Mouse (Mus musculus) intestine, embryonic 14.5 days (tissue): Measurements from ENCODE around the gene Eogt. TPM values are rescaled to one million over a fixed set of nuclear protein-coding genes. Genes with fewer than 3 reads are reported as not detected.
A peak's percentile ranks its signal among the peaks of the same experiment; 100 is the strongest.

Experiments
- ATAC-seq: fragments of 200-750 bp; cut with Nextera tagmentation; replicated peaks from 2 replicates; pipeline ENCODE4 v1.8.0; 2017; ENCODE audit warnings: low read depth, moderate number of reproducible peaks, moderate TSS enrichment, moderate library complexity; ENCODE audit not compliant: low FRiP score, low TSS enrichment
- DNase-seq: peaks from one replicate; pipeline ENCODE4 v3.0.0-alpha.2; 2018; ENCODE audit warnings: low spot score
- H3K27ac ChIP-seq: fragments of 300-500 bp; sonication (generic); 2 replicates; pipeline ENCODE4 v1.5.1; 2014; ENCODE audit warnings: low read depth, mild to moderate bottlenecking, control low read depth
- H3K27me3 ChIP-seq: fragments of 300-500 bp; sonication (generic); replicated peaks from 2 replicates; pipeline ENCODE4 v1.6.1; 2014; ENCODE audit warnings: low read length, control low read depth; ENCODE audit not compliant: control insufficient read depth, insufficient read depth
- H3K36me3 ChIP-seq: fragments of 300-500 bp; sonication (generic); 2 replicates; pipeline ENCODE4 v1.6.1; 2014; ENCODE audit warnings: low read length, control low read depth; ENCODE audit not compliant: control insufficient read depth, insufficient read depth
- H3K4me1 ChIP-seq: fragments of 300-500 bp; sonication (generic); replicated peaks from 2 replicates; pipeline ENCODE4 v1.6.1; 2014; ENCODE audit warnings: low read length, control low read depth, mixed read lengths; ENCODE audit not compliant: control insufficient read depth, insufficient read depth
- H3K4me2 ChIP-seq: fragments of 300-500 bp; sonication (generic); 2 replicates; pipeline ENCODE4 v1.6.1; 2014; ENCODE audit warnings: low read length
- H3K4me3 ChIP-seq: fragments of 300-500 bp; sonication (generic); 2 replicates; pipeline ENCODE4 v1.5.1; 2014; ENCODE audit warnings: low read depth, low read length, control low read depth, mixed read lengths
- H3K9ac ChIP-seq: fragments of 300-500 bp; sonication (generic); 2 replicates; pipeline ENCODE4 v1.6.1; 2014; ENCODE audit warnings: mild to moderate bottlenecking, low read length
- H3K9me3 ChIP-seq: fragments of 300-500 bp; sonication (generic); 2 replicates; pipeline ENCODE4 v1.6.1; 2016; ENCODE audit warnings: low read length, control low read depth; ENCODE audit not compliant: control insufficient read depth
- WGBS: fragments of 180-500 bp; shearing (Covaris S2); extraction: QIAGEN DNeasy Blood & Tissue Kit; methylation state at CpG from one replicate; pipeline ENCODE4 v1.1.7; 2014; 5-methylcytosine and 5-hydroxymethylcytosine counted together
- polyA plus RNA-seq: library from polyadenylated mRNA; unstranded; fragments of >200 nt; fragmentation: Nextera tagmentation; extraction: Ambion mirVana; gene quantifications from 2 replicates; pipeline ENCODE4 v1.2.1, GENCODE M21; 2014

Eogt gene
- polyA plus RNA-seq = 6.8 and 9.3 TPM in 2 replicates

DNA sequence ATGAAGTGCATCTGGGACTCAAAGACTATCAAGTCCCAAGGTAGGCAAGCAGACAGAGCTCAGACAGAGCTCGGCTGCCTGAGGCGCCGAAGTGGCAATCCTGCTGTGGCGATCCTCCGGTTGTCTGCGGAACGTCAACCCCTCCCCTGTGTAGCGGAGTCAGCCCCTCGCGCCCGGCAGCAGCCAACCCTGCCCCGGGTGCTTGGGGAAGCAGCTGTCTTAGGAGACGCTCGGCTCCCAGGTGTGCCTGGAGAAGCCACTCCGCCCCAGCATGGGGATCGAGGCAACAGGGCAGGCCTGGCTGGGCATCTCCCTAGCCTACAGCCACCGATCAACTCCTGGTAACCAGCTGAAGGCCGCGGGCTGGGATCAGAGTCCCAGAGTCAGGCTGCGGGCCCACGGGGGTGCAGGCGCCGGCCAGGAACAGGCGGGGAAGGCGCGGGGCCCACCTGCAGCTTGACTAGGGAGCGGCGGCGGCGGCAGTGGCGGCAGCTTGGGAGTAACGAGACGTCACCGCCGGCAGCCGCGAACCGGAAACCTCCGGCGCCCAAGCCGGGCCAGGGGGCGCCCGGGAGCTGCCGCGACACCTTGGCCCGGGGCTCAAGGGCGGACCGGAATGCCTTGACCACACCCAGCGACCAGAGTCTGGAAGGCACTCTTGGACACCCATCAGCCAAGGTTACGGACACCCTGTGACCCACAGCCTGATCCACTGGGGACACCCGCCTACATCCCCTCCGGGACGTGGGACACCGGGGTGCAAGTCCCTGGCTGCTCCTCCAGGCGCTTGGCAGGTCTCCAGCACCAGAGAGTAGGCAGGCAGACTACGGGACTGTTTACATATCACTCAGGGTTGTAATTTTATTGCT lies at the start of gene Eogt:
Gene Eogt (minus strand): TSS at position 800 of the 869 bp plus-strand sequence.
- peak within 1 kb of the TSS; percentile 69 for H3K9ac ChIP-seq
- H3K4me1 ChIP-seq = peaks cover 19% of the 10 kb centered on the region
- ATAC-seq = peak; percentile 81
- no peaks in the 10 kb centered on the region for H3K9me3 ChIP-seq
- WGBS = under 1% methylated on average over 53 of the region's 56 CpGs
- peak within 1 kb of the TSS; percentile 87 for H3K4me2 ChIP-seq
- H3K27me3 ChIP-seq = no peaks in the 10 kb centered on the region
- H3K4me3 ChIP-seq = peak within 1 kb of the TSS; percentile 58
- peak; percentile 90 for DNase-seq
- H3K27ac ChIP-seq = peak within 1 kb of the TSS; percentile 67
- H3K36me3 ChIP-seq = peaks cover 2% of the 10 kb centered on the region

DNA sequence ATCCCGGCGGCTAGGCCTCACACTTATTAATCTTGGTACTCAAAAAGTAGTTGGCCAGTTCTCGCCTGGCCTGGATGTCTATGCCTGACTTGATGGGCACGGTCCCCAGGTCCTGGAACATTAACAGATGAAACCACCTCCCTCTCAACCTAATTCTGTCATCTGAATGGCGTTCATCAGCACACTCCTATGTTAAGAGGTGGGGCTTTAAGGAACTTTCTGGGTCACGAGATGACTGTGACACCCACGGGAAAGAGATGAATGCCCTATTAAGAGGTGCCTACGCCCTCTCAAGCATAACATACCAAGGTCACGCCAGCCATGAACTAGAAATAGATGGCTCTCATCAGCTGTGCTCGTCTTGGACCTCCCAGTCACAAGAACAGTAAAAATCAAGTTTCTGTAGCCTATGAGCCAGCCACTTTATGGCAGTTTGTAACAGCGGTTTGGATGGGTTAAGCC lies 30.4 kb upstream of the Eogt start:
- H3K4me1 ChIP-seq = peaks cover 16% of the 10 kb centered on the region
- H3K9me3 ChIP-seq = no peaks in the 10 kb centered on the region
- peak overlapping the region; percentile 91 for H3K4me3 ChIP-seq
- H3K27me3 ChIP-seq = no peaks in the 10 kb centered on the region
- 7% methylated on average over 11 of the region's 11 CpGs for WGBS
- H3K9ac ChIP-seq = peak overlapping the region; percentile 93
- peak; percentile 70; the same call in 1 of the 2 replicates for ATAC-seq
- peak overlapping the region; percentile 91 for H3K27ac ChIP-seq
- H3K4me2 ChIP-seq = peak overlapping the region; percentile 87
- peaks cover 23% of the 10 kb centered on the region for H3K36me3 ChIP-seq
- DNase-seq = no peak

DNA sequence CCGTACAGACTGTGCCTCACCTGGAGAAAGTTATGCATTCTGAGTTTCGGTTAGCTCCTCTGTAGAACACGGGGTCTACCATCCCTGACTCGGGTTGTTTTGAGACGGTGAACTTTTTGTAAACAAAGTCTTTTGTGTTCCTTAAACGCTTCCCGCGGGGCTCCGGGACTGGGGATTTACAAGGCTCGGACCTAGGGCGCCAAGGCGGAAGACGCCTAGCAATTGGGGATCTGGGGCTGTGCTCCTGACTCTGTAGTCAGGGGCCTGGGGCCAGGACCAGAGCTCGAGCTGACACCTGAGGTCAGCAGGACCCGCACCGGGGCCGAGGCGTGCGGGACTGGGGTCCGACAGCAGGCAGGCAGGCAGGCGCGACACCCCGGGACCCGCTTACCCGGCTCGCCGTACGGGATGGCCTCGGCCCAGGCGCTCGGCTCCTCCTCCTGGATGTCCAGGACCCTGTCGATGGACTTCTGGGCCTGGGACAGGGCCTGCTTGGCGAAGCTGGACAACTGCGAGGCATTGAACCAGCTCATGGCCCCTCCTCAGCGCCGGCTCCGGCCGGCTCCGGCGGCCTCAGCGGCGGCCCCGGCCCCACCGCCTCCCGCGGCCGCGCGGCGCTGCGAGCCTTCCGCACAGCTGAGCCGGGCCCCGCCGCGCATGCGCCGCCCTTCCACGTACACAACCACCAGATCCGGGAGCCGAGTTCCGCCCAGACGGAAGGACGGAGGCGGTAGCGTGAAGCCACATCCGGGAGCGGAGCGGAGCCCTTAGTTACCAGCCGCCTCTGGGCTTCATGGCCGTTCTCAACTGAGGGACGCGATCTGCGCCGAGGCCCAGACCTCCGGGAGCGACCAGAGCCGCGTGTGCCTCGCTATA lies 29.7 kb upstream of the Eogt start, which contains the start of gene Tmf1:
Gene Tmf1 (minus strand): TSS at position 632 of the 876 bp plus-strand sequence.
- peaks cover 16% of the 10 kb centered on the region for H3K4me1 ChIP-seq
- ATAC-seq (peak; percentile 97), DNase-seq (peak; percentile 94)
- H3K4me3 ChIP-seq = peak within 1 kb of the TSS; percentile 91
- no peaks in the 10 kb centered on the region for H3K9me3 ChIP-seq
- H3K27ac ChIP-seq = peak within 1 kb of the TSS; percentile 91
- H3K27me3 ChIP-seq = no peaks in the 10 kb centered on the region
- H3K36me3 ChIP-seq = peaks cover 20% of the 10 kb centered on the region
- H3K9ac ChIP-seq = peak within 1 kb of the TSS; percentile 93
- H3K4me2 ChIP-seq = peak within 1 kb of the TSS; percentile 87
- under 1% methylated on average over 68 of the region's 80 CpGs for WGBS

DNA sequence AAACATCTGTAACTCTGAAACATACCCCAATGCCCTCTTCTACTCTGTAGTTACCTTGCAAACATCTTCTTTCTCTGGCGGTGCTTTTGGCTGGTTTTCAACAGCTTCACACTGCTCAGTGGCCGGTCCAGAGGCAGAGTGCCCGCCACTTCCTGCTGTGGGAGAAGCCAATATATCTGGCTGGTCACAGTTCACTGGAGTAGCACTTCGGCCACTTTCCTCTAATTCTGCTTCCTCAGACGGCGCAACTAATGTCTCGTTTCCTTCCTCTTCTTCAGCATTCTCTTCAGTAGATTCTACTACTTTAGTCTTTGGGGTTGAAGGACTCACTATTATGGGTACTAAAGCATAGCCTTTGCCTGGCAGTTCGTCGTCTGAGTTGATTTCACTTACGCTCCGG lies 26.7 kb upstream of the Eogt start:
- DNase-seq = no peak
- Histone ChIP-seq H3K27me3 (no peaks in the 10 kb centered on the region), H3K4me2 (no peak overlapping the region), H3K9me3 (no peaks in the 10 kb centered on the region), H3K36me3 (peaks cover 42% of the 10 kb centered on the region), H3K9ac (no peak overlapping the region), H3K4me1 (peaks cover 16% of the 10 kb centered on the region), H3K27ac (no peak overlapping the region), H3K4me3 (no peak overlapping the region)
- ATAC-seq = no peak
- WGBS = 79% methylated on average over 11 of the region's 11 CpGs

DNA sequence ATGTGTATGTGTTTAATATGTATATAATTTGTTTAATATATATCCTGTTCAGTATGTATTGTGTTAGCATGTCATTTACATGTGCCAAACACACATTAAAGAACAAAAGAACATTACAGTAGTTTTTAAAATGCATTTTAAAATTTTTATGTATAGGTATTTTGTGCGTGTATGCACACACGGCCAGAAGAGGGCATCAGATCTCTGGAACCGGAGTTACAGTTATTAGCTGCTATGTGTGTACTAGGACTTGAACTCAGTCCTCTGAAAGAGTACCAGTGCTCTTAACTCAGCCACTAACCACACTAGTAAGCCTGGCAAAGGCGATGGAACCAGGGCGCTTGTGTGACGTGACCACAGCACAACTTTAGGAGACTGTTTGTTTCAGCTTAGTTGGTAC lies 1.2 kb upstream of the Eogt start:
- WGBS = 80% methylated on average over 6 of the region's 6 CpGs
- H3K9ac ChIP-seq = no peak overlapping the region
- no peak overlapping the region for H3K4me3 ChIP-seq
- no peak overlapping the region for H3K4me2 ChIP-seq
- ATAC-seq (no peak), DNase-seq (no peak)
- H3K36me3 ChIP-seq = peaks cover 5% of the 10 kb centered on the region
- H3K9me3 ChIP-seq = no peaks in the 10 kb centered on the region
- no peak overlapping the region for H3K27ac ChIP-seq
- H3K27me3 ChIP-seq = no peaks in the 10 kb centered on the region
- H3K4me1 ChIP-seq = peaks cover 15% of the 10 kb centered on the region

DNA sequence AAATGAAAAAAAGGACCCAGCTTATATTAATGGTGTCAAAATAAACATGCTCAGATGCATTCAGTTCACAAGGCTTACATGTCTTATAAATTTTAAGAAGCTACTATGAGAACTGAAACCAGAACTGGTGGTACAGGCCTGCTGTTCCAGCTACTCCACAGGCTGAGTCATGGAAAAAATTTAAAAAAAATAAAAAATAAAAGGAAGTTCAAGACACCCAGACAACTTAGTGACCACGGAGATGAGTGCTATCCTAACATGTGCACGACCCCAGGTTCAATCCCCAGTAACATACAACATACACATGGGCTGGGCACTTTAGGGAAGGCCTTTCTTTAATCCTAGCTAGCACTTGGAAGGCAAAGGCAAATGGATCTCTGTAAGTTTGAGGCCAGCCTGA lies 739 bp upstream of the Eogt start:
- Histone ChIP-seq H3K4me2 (no peak overlapping the region), H3K4me1 (peaks cover 15% of the 10 kb centered on the region), H3K4me3 (no peak overlapping the region), H3K36me3 (peaks cover 5% of the 10 kb centered on the region), H3K27me3 (no peaks in the 10 kb centered on the region), H3K9ac (no peak overlapping the region), H3K27ac (no peak overlapping the region), H3K9me3 (no peaks in the 10 kb centered on the region)
- WGBS = 76% methylated on average over 2 of the region's 2 CpGs
- no peak for ATAC-seq
- no peak for DNase-seq

DNA sequence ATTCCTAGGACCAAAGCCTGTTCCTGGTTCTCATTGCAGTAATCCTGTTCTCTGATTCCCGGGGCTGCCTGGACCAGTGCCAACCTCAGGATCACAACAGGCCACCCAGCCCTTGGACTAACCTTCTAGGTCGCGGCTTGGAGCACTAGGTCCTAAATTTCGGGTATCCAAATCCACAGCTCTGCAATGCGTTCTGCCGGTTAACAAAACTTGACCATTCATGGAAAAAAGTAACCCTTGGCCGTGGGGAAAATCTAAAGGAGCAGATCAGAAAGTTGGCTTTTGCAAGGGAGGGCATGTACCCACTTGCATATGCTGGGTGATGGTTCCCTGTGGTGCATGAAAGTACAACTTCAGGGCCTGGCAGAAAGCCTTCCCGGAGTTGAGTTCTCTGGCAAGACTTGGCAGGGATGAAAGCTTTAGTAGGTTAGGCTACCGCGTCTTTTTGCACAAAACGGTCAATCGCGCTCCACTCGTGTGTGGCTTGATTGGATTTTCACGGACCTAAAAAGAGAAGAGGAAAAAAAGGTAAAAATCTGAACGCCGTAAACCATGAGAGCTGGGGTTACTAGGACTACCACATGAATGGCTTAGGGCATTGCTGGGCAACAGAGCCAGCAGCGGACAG lies 1.1 kb downstream of the Eogt start:
- no peaks in the 10 kb centered on the region for H3K36me3 ChIP-seq
- H3K9me3 ChIP-seq = no peaks in the 10 kb centered on the region
- no peak for ATAC-seq
- H3K4me2 ChIP-seq = peak overlapping the region; percentile 87
- 26% methylated on average over 18 of the region's 18 CpGs for WGBS
- DNase-seq = peak; percentile 75
- peak overlapping the region; percentile 69 for H3K9ac ChIP-seq
- H3K27me3 ChIP-seq = no peaks in the 10 kb centered on the region
- H3K4me3 ChIP-seq = peak overlapping the region; percentile 58
- H3K4me1 ChIP-seq = peaks cover 19% of the 10 kb centered on the region
- H3K27ac ChIP-seq = peak overlapping the region; percentile 67

DNA sequence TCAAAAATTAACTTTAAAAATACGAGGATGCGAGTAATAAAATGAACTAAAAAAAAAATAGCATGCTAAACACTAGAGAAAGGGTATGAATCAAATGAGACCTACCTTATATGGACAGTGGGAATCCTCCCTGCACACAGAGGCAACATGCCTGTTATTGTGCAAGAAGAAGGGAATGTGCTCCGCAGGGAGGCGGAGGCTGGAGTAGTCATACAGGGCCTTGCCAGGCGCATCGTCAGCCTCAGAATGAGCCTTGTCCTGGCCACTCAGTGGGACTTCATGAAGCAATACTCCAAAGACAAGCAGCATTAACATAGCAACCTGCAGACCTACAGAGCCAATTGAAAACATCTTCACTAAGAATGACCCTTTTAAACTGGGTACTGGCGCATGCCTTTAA lies 3.8 kb downstream of the Eogt start:
- Histone ChIP-seq H3K4me1 (peaks cover 19% of the 10 kb centered on the region), H3K4me3 (no peak overlapping the region), H3K9ac (no peak overlapping the region), H3K9me3 (no peaks in the 10 kb centered on the region), H3K36me3 (0 out of 2 replicates have a peak, but pooled peaks cover 4% of the 10 kb centered on the region), H3K27ac (no peak overlapping the region), H3K4me2 (no peak overlapping the region), H3K27me3 (no peaks in the 10 kb centered on the region)
- no peak for ATAC-seq
- no peak for DNase-seq
- 87% methylated on average over 7 of the region's 7 CpGs for WGBS
